Mouse (Mus musculus) lung, embryonic 14.5 days (tissue): Measurements from ENCODE around the gene Rsl24d1. TPM values are rescaled to one million over a fixed set of nuclear protein-coding genes. Genes with fewer than 3 reads are reported as not detected.
"Not testable (repeated sequence)": the region's sequence is repeated elsewhere in the genome, so short reads cannot be mapped to it uniquely, and the experiment has no call there.

Experiments
- ATAC-seq: fragments of 200-750 bp; cut with Nextera tagmentation; 2 replicates; pipeline ENCODE4 v1.8.0; 2017; ENCODE audit warnings: mild to moderate bottlenecking, moderate TSS enrichment, moderate library complexity; ENCODE audit not compliant: insufficient read depth
- DNase-seq: peaks from one replicate; pipeline ENCODE4 v3.0.0-alpha.2; 2015
- H3K27ac ChIP-seq: fragments of 300-500 bp; sonication (generic); 2 replicates; pipeline ENCODE4 v1.5.1; 2014; ENCODE audit warnings: low read depth, mild to moderate bottlenecking, moderate library complexity
- H3K27me3 ChIP-seq: fragments of 300-500 bp; sonication (generic); 2 replicates; pipeline ENCODE4 v1.6.1; 2014; ENCODE audit warnings: low read length, control low read depth; ENCODE audit not compliant: insufficient read depth
- H3K36me3 ChIP-seq: fragments of 300-500 bp; sonication (generic); 2 replicates; pipeline ENCODE4 v1.6.1; 2014; ENCODE audit warnings: control low read depth; ENCODE audit not compliant: insufficient read depth
- H3K4me1 ChIP-seq: fragments of 300-500 bp; sonication (generic); 2 replicates; pipeline ENCODE4 v1.6.1; 2014; ENCODE audit warnings: antibody characterized with exemption, control low read depth; ENCODE audit not compliant: insufficient read depth
- H3K4me2 ChIP-seq: fragments of 300-500 bp; sonication (generic); 2 replicates; pipeline ENCODE4 v1.6.1; 2014; ENCODE audit warnings: mild to moderate bottlenecking
- H3K4me3 ChIP-seq: fragments of 300-500 bp; sonication (generic); 2 replicates; pipeline ENCODE4 v1.5.1; 2014; ENCODE audit warnings: low read depth, low read length
- H3K9ac ChIP-seq: fragments of 300-500 bp; sonication (generic); 2 replicates; pipeline ENCODE4 v1.6.1; 2014
- H3K9me3 ChIP-seq: fragments of 300-500 bp; sonication (generic); 2 replicates; pipeline ENCODE4 v1.6.1; 2016; ENCODE audit warnings: low read depth, low read length, control low read depth
- CTCF ChIP-seq: IDR thresholded peaks from 2 replicates; pipeline ENCODE4 v1.5.1; 2016; ENCODE audit warnings: antibody characterized with exemption, low read depth
- WGBS: fragments of 180-500 bp; shearing (Covaris S2); extraction: QIAGEN DNeasy Blood & Tissue Kit; methylation state at CpG from one replicate; pipeline ENCODE4 v1.1.7; 2014; 5-methylcytosine and 5-hydroxymethylcytosine counted together
- polyA plus RNA-seq: library from polyadenylated mRNA; unstranded; fragments of >200 nt; fragmentation: Nextera tagmentation; extraction: Ambion mirVana; gene quantifications from 2 replicates; pipeline ENCODE4 v1.2.1, GENCODE M21; 2014

Rsl24d1 gene
- polyA plus RNA-seq, 1 experiment from 2014 or later, result 115 TPM

DNA sequence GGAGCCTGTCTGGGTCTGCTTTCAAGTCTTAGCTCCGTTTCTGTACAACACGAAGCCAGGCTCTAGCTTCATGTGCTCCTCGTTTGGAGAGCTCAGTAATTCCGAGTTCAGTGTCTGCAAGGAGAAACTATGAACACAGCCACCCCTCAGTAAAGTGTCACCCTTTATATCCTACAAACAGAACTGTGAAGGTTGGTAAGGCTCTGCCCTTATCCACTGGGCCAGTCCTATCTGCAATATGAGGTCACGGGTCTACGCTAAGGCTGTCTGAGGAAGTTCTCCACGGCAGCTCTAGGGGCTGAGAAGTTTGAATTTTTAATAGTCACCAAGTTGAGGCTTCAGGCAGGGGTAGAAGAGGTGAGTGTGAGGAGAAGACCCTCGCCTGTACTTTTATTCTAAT, 40.8 kb upstream of the Rsl24d1 start:
- WGBS, result 77% methylated on average over 8 of the region's 8 CpGs
- no peak overlapping the region for H3K4me2 ChIP-seq
- no peak overlapping the region for H3K4me3 ChIP-seq
- H3K27ac ChIP-seq, result no peak overlapping the region
- H3K4me1 ChIP-seq, result peaks cover 8% of the 10 kb centered on the region; the same call in 1 of the 2 replicates
- no peak for TF ChIP-seq CTCF
- no peak overlapping the region for H3K9ac ChIP-seq
- DNase-seq (no peak), ATAC-seq (no peak)
- no peaks in the 10 kb centered on the region for H3K36me3 ChIP-seq
- no peaks in the 10 kb centered on the region for H3K9me3 ChIP-seq
- no peaks in the 10 kb centered on the region for H3K27me3 ChIP-seq

DNA sequence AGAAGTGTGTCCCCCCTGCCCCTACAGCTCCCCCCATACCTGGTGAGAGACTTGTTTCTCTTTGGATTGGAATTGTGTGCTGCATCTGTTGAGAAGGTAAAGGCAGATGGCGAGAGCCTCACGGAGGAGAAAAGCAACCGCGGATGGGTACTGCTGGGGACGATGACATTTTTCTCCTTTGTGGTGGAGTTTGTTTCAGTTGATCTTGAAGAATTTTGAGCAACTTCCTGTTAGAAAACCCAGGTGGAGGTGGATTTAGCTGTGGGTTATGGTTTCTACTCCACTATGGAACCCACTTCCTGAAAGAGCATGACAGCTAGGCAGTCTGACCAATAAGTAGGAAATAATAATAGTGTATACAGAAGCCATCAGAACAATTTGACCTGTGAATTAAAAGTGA, 40.1 kb upstream of the Rsl24d1 start:
- Histone ChIP-seq H3K4me2 (no peak overlapping the region), H3K9me3 (no peaks in the 10 kb centered on the region), H3K27ac (no peak overlapping the region), H3K9ac (no peak overlapping the region), H3K4me3 (no peak overlapping the region), H3K36me3 (no peaks in the 10 kb centered on the region), H3K27me3 (no peaks in the 10 kb centered on the region), H3K4me1 (peaks cover 4% of the 10 kb centered on the region; the same call in 1 of the 2 replicates)
- ATAC-seq (no peak), DNase-seq (no peak)
- 88% methylated on average over 5 of the region's 5 CpGs for WGBS
- no peak for TF ChIP-seq CTCF

DNA sequence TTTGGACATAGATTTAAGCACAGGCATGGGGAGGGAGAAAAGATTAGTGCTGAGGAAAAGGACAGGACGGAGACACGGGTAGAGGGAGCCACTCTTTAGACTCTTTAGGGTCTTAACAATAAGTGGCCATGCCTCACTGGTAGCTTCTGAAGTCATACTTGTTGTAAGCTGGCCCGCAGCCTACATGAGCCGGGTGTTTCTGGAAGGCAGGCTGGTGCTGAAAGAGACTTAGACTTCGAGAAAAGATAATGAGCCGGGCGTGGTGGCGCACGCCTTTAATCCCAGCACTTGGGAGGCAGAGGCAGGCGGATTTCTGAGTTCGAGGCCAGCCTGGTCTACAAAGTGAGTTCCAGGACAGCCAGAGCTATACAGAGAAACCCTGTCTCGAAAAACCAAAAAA, 33.9 kb upstream of the Rsl24d1 start:
- not testable (repeated sequence) for H3K9me3 ChIP-seq, H3K36me3 ChIP-seq, H3K27me3 ChIP-seq, H3K9ac ChIP-seq, H3K4me1 ChIP-seq, H3K4me3 ChIP-seq, H3K4me2 ChIP-seq, DNase-seq, ATAC-seq, H3K27ac ChIP-seq
- 86% methylated on average over 11 of the region's 12 CpGs for WGBS

DNA sequence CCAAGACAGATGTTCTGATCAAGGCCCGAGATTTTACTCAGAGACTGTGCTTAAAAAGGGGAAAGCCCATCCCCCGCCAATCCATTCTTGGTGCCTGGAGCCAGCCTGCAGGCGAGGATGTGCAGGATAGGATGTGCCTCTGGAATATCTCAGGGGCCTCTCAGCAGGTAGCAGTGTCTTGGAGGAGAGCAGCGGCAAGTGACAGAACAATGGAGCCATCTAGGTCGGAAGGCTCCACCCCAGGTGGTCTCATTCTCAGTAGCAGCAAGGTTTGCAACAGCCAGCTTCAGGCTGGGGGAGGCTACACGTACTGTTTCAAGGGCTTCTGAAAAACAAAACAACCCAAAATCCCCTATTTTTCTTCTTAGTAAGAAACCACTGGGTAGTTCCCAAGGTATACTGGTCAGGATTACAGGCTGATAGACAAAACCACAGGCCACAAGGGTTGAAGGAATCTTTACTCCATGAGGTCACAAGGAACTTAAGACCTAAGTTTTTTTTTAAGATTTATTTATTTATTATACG, 33.4 kb upstream of the Rsl24d1 start:
- Histone ChIP-seq H3K9me3 (no peaks in the 10 kb centered on the region), H3K27ac (no peak overlapping the region), H3K4me3 (no peak overlapping the region), H3K9ac (no peak overlapping the region), H3K36me3 (no peaks in the 10 kb centered on the region), H3K4me1 (no peaks in the 10 kb centered on the region), H3K4me2 (no peak overlapping the region), H3K27me3 (no peaks in the 10 kb centered on the region)
- ATAC-seq (no peak), DNase-seq (no peak)
- WGBS, result 49% methylated on average over 7 of the region's 7 CpGs
- no peak for TF ChIP-seq CTCF

DNA sequence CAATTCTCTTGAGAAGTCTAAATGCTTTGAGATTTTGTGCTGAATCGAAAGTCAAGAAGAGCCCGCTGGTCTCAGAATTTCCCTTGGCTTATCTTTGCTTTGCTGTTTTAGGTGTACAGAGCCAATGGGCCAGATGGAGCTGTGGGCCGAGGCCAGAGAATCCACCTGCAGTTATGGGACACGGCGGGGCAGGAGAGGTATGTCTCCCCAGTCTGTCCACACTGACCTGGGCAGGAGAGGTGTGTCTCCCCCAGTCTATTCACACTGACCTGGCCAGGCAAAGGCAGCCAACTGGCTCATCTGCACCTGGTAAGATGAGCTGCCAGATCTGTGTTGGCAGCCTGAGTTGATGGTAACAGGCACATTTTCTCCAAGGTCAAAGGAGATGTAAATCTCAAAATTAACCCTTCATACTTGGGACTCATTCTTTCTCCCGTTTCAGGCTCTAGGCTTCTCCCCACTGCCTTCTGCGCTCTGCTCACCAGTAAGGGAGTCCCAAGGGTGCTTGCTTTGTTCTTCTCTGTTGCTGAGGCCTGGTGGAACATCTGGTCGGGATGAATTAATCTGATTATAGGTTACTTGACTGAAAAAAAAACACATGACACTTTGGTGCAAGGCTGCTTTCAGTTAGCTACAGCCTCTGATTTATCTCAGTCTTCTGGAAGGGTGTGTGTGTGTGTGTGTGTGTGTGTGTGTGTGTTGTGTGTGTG, 30.8 kb upstream of the Rsl24d1 start:
- H3K27ac ChIP-seq, result no peak overlapping the region
- no peaks in the 10 kb centered on the region for H3K9me3 ChIP-seq
- H3K36me3 ChIP-seq, result no peaks in the 10 kb centered on the region
- DNase-seq (no peak), ATAC-seq (no peak)
- WGBS, result 79% methylated on average over 8 of the region's 8 CpGs
- H3K4me3 ChIP-seq, result no peak overlapping the region
- H3K4me1 ChIP-seq, result no peaks in the 10 kb centered on the region
- TF ChIP-seq CTCF, result no peak
- H3K4me2 ChIP-seq, result no peak overlapping the region
- H3K9ac ChIP-seq, result no peak overlapping the region
- no peaks in the 10 kb centered on the region for H3K27me3 ChIP-seq

DNA sequence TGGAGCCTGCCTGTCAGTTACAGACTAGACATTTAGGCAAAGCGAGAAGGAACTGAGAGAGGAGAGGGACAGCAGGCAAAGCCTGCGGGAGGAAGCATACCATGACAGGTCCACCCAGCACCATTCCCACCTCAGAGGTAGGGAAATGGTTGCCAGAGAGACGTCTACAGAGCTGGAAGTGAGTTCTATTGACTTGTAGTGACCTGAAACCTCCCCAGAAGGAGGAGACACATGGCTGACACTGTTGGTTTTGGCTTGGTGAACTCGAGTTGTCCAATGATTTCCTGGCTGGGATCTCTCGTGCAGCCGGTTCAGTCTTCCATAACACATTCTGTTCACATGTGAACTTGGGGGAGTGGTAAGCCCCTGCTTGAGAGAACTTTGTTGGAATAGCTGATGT, 29.3 kb upstream of the Rsl24d1 start:
- Histone ChIP-seq H3K4me2 (no peak overlapping the region), H3K4me1 (no peaks in the 10 kb centered on the region), H3K27ac (no peak overlapping the region), H3K9ac (no peak overlapping the region), H3K27me3 (no peaks in the 10 kb centered on the region), H3K36me3 (no peaks in the 10 kb centered on the region), H3K4me3 (no peak overlapping the region), H3K9me3 (no peaks in the 10 kb centered on the region)
- DNase-seq (no peak), ATAC-seq (no peak)
- 66% methylated on average over 6 of the region's 6 CpGs for WGBS
- TF ChIP-seq CTCF, result no peak

DNA sequence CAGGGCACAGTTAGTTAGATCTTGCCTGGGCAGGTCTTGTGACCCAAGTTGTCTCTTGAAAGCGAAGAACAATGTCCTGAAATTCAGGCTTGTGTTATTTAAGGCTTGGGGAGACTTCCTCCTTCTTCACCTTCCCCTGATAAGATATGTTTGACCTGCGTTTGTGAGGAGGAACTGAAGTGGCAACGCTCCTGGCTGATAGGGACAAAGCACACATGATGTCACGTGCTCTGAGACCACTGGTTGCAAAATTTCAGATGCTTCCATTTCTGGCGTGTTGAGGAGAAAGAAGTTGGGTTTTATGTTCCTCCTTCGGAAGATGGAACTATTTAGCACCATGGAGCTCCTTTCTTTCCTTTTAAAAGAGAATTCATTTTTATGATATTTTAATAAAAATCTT, 27.4 kb upstream of the Rsl24d1 start:
- Histone ChIP-seq H3K36me3 (no peaks in the 10 kb centered on the region), H3K4me2 (no peak overlapping the region), H3K4me1 (no peaks in the 10 kb centered on the region), H3K9me3 (no peaks in the 10 kb centered on the region), H3K27me3 (no peaks in the 10 kb centered on the region), H3K27ac (no peak overlapping the region), H3K4me3 (no peak overlapping the region), H3K9ac (no peak overlapping the region)
- TF ChIP-seq CTCF, result no peak
- ATAC-seq, result no peak
- DNase-seq, result no peak
- 59% methylated on average over 6 of the region's 6 CpGs for WGBS

DNA sequence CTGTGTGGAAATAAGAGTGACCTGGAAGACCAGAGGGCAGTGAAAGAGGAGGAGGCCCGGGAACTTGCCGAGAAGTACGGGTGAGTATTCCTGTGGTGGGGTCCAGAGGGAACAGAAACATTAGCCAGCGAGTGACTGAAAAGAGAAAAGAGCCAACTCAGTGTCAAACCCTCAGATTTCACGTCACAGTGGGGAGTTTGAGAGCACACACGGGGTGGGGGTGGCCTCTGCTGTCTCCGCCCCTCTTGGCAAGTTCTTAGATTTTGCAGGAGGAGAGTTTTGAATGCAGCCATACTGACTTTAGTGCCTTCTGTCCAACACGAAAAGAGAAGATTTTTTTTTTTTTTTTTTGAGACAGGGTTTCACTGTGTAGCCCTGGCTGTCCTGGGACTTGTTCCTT, 26.1 kb upstream of the Rsl24d1 start:
- 46% methylated on average over 8 of the region's 8 CpGs for WGBS
- Histone ChIP-seq H3K4me1 (no peaks in the 10 kb centered on the region), H3K9ac (no peak overlapping the region), H3K27ac (no peak overlapping the region), H3K9me3 (no peaks in the 10 kb centered on the region), H3K27me3 (no peaks in the 10 kb centered on the region), H3K4me3 (no peak overlapping the region), H3K4me2 (no peak overlapping the region), H3K36me3 (no peaks in the 10 kb centered on the region)
- TF ChIP-seq CTCF, result no peak
- ATAC-seq (no peak), DNase-seq (peak; percentile 54)
